Mouse (Mus musculus): ENCODE data around the gene Olfr930.

Olfr930 gene

DNA sequence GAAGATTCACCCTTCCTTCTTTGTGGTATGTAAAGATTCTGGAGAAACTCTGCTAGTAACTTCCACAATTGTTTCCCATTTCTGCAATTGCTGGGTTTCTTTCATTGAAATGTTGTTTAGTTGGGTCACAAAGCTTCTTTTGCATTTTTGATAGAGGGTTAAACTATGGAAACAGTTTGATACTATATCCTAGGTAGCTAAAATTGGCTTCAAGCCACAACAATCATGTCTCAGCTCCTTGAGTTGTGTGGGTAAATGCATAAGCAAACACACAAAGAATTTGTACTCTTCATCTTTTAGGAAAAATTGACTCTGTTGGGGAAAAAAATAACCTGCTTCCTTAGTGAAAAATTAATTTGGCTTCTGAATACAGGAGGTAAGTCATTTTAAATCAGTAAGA is at the start of gene Olfr930:
Gene Olfr930, plus strand, starts transcription at position 301 of the 400 bp plus-strand sequence.
- no peak for DNase-seq (ENCODE audit: low spot score)

DNA sequence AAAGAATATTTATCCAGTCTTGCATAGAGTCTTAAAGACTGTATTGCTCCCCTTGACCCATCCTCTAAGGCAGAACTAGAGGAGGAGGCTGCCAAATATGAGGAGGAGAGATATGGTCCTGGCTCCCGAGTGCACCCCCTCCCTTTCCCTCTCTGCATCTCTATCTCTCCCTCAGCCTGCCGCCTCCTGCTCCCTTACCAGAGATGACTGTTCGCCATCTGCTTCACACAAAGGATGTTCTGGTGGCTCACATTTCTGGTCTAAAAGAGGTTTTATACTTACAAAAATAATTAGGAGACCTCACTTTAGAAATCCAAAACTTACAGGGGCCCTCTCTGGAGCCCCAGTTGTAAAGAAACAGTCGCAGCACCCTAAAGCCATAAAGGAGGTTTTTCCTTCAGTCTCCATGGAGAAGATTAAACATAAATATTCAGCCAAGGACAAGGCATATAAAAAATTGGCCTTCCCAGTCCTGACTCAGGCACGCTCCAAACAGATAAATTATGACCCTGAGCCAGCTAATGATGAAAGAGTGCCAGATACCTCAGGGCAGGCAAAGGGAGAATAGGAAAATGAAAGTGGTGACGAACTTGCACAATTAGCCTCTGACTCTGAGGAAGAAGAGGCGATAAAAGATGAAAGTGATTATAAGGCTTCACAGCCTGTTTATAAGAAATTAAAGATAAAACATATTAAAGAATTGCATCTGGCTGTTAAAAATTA is 24.0 kb downstream of the Olfr930 start:
- no peak for DNase-seq (ENCODE audit: low spot score)

DNA sequence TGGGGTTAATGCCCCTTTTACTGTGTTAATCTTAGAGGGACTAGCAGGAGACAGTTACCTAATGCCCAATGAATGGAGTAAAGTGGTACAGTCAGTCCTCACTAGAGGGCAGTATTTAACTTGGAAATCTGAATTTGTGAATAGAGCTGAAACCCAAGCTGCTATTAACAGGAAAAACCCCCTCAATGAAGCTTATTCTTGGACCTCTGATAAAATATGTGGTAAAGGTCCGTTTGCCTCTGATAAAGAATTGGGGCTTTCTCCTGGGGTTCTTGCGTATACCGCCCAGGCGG is 24.5 kb downstream of the Olfr930 start:
- DNase-seq (ENCODE audit: low spot score) = no peak

DNA sequence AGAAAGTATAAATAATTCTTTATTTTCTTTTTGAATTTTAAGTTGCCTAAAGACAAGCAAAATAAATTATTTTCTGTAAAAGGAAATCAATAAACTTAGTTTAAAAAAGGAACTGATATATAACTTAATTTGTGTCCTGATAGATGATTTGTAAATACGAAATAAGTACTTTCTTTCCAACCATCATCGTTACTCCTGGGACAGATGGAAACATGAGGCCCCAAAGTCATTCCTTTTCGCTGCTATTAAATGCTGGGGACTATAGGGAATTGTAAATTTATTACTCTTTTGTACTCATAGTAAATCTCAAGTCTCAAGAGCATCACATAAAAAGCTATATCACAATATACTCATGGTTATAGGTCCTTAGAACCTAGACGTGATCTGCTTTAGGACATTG is 42.4 kb downstream of the Olfr930 start, which contains the start of gene Olfr933:
Gene Olfr933, plus strand, starts transcription at position 301 of the 400 bp plus-strand sequence.
- DNase-seq (ENCODE audit: low spot score) = no peak

Measured in urinary bladder, postnatal 10 days (tissue).